Mouse (Mus musculus): ENCODE data around the gene Itih5.
A peak's percentile ranks its signal among the peaks of the same experiment; 100 is the strongest.

Gene Itih5

GRCm38 (mm10) chr2:10260109-10260508 lies 106.7 kb downstream of the Itih5 start:
- no peak for DNase-seq (ENCODE audit: low read depth, low spot score)

GRCm38 (mm10) chr2:10261337-10261736 lies 108.0 kb downstream of the Itih5 start:
- no peak for DNase-seq (ENCODE audit: low read depth, low spot score)

DNA sequence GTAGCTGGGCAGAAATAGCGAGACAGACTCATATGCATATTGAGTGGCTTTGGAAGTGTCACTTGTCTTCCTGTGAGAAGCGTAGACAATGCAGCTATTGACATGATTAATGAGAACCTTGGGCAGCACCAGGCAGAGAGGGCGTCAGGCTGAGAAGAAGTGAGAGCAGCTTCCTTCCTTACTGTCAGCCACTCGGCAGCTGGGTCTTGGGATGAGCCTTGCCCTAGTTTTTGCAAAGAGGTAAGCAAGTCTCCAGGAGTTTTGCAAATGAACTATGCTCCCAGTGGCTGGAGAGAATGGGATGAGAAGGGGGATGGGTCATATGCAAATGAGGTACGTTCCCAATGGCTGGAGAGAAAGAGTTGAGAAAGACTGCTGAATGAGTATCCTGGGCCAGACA lies 109.4 kb downstream of the Itih5 start:
- peak; percentile 45 for DNase-seq (ENCODE audit: low read depth, low spot score)

- no peak for DNase-seq (ENCODE audit: low read depth, low spot score)
Observed at GRCm38 (mm10) chr2:10263909-10264489, 110.6 kb downstream of the Itih5 start.

GRCm38 (mm10) chr2:10265881-10266280 lies 112.5 kb downstream of the Itih5 start:
- DNase-seq (ENCODE audit: low read depth, low spot score) = peak; percentile 67

GRCm38 (mm10) chr2:10272604-10273115 lies 119.3 kb downstream of the Itih5 start:
- DNase-seq (ENCODE audit: low read depth, low spot score) = no peak

- DNase-seq (ENCODE audit: low read depth, low spot score) = no peak
Observed at GRCm38 (mm10) chr2:10273541-10274050, 120.2 kb downstream of the Itih5 start.

- DNase-seq (ENCODE audit: low read depth, low spot score) = peak; percentile 91
Observed at GRCm38 (mm10) chr2:10276194-10276593, 122.8 kb downstream of the Itih5 start.

DNA sequence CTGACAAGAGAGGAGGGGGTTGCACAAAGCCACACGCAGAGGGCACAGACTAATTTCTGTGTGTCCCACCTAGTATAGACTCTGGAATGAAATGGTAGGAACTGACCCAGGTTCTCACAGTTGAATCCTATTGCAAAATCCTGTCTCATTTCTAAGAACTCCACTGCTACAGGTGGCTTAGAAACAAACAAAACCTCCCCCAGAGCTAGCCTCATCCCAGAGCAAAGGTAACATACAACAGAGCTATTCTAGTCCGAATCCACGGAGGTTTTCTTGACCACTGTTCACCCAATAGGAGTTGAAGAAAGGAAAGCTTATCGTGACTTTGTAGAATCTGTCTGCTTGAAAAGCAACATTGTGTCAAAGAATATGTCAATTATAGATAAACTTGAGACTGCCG lies 130.3 kb downstream of the Itih5 start:
- DNase-seq (ENCODE audit: low read depth, low spot score) = no peak

DNA sequence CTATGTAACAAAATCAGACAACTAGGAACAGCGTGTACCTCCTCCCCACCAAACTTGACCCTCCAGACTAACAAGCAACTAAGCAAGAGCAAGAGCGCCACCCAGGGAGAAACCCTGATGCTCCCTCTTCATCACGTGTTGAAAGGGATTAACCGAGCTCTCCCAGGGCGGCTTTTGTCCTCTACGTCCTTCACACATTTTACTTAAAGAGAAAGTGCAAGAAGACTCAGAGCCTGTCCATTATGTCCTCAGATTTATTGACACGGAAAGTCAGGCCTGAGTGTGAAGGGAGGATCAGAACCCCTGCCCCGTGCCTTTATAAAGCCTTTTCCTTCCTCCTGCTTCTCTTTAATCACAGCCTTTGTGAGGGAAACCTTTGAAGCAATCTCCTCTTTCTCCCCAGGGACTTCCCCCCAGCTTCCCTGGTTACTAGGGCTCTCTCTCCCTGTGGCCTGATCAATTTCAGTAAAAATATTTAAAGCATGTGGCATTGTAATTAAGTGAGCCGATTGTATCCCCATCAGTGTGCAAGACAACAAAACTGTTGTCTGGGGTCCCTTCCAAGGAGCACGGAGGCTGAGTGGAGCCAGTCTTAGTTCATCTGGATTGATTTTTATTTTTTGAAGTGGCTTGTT lies 131.4 kb downstream of the Itih5 start:
- peak; percentile 44 for DNase-seq (ENCODE audit: low read depth, low spot score)

DNA sequence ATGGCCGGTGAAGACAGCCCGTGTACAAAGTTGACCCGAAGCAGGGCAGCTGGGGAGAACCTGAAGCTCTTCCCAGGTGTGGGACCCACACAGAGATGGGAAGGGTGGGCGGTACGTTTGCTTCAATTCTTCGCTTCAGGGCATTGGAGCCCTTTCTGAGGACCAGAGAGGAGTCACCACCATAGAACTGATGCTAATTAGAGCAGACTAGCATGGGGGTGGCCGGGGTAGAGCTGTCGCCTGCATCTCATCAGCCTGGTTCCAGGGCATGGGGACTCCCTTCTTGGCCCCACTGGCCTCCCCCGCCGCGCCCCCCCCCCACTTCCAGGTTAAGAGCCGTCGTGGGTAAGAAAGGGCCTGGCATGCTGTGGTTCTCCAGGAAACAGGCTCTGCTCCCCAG lies 132.6 kb downstream of the Itih5 start:
- DNase-seq (ENCODE audit: low read depth, low spot score) = no peak

DNA sequence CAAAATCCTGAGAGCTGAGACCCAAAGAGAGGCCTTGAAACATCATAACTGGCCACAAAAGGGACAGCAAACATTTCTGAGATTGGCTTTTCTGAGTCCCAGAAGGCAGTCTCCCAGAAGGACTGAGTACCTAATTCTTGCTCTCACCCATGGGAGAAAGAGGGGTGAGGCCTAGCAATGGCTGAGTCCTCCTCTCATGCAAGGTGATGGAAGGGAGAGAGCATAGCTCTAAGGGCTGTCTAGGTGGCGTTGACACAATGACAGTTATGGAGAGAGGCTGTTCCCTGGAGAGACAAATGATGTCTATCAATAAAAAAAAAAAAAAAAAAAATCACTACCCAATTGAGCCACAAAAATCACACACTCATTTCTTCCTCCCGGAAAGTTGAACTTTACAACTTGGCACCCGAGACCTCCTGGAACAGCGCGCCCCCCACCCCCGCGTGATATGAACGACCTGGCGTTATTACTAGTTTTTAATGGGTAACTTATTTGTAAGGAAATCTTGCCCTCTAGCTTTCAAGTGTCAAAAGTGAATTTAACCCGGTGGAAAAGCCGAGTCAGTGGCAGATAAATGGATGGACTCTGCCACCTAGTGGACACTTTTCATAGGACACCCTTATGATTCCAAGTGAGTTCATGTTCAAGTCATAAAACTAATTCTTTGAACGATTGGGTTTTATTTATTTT lies 134.9 kb downstream of the Itih5 start:
- peak; percentile 87 for DNase-seq (ENCODE audit: low read depth, low spot score)

- DNase-seq (ENCODE audit: low read depth, low spot score) = peak; percentile 10
Observed at GRCm38 (mm10) chr2:10288881-10289280, 135.5 kb downstream of the Itih5 start.

DNA sequence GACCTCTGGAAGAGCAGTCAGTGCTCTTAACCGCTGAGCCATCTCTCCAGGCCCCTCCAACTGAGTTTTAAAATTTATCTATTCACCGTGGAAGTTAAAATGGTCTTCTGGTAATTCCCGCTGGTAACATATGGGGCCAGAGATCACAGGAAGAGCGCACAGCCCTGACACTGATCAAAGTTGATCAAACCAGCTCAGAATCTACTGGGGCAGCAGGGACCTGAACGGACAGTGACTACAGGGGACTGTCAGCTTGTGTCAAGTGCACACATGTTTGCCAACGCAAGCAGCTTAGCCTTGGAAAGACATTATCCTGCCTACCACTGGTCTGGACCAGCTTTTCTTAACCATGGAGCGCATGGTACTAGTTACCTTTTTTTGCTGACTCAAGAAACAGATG lies 136.7 kb downstream of the Itih5 start:
- DNase-seq (ENCODE audit: low read depth, low spot score) = no peak

GRCm38 (mm10) chr2:10293556-10294206 lies 140.3 kb downstream of the Itih5 start:
- no peak for DNase-seq (ENCODE audit: low read depth, low spot score)

- no peak for DNase-seq (ENCODE audit: low read depth, low spot score)
Observed at GRCm38 (mm10) chr2:10295908-10296307, 142.5 kb downstream of the Itih5 start.

DNA sequence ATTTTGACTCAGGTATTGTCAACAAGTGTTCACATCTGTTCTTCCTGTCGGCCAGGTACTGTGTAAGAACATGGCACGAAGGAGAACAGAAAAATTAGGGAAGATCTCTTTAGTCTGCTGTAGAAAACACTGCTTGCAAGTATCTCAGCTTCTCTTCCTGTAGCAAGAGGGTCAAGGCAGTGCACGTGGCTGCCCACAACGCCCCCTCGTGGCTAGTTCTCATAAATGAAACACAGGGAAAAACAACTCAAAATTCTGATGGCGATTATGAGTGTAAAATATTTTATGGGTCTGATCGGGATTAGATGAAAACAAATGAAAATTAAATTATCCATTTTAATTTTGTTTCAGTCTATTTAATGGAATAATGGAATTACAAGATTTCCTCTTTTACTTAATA lies 146.9 kb downstream of the Itih5 start:
- DNase-seq (ENCODE audit: low read depth, low spot score) = no peak

DNA sequence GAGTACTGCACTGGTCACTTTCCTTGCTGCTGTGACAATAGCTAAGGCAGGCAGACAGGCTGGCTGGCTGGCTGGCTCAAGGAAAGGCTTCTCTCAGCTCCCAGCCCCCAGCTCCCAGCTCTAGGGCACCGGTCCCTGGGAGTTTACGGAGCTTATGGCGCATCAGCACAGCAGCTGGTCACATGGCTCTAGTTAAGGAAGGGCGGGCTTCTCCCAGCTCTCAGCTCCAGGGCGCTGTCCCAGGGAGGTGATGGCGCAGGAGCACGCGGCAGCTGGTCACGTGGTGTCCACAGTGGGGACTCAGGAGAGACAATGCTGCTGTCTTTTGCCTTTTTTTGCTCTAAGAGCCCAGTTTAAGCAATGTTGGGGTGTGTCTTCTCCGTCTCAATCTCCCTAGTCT lies 147.4 kb downstream of the Itih5 start:
- peak; percentile 42 for DNase-seq (ENCODE audit: low read depth, low spot score)

- DNase-seq (ENCODE audit: low read depth, low spot score) = no peak
Observed at GRCm38 (mm10) chr2:10301391-10301790, 148.0 kb downstream of the Itih5 start.

- DNase-seq (ENCODE audit: low read depth, low spot score) = no peak
Observed at GRCm38 (mm10) chr2:10301997-10302396, 148.6 kb downstream of the Itih5 start.

GRCm38 (mm10) chr2:10304911-10305310 lies 151.5 kb downstream of the Itih5 start:
- no peak for DNase-seq (ENCODE audit: low read depth, low spot score)
